Mouse (Mus musculus) spleen, postnatal 0 days (tissue): ENCODE data around the gene Rpl36-ps4. TPM values are rescaled to one million over a fixed set of nuclear protein-coding genes. Genes with fewer than 3 reads are reported as not detected.

Source experiments
- polyA plus RNA-seq: library from polyadenylated mRNA; unstranded; fragments of >200 nt; fragmentation: Nextera tagmentation; extraction: Ambion mirVana; gene quantifications from 2 replicates; pipeline ENCODE4 v1.2.1, GENCODE M21; 2015

The Rpl36-ps4 gene
- not detected in 2 replicates for polyA plus RNA-seq

GRCm38 (mm10) chr17:87920677-87921076 is at the start of gene Rpl36-ps4:
Gene Rpl36-ps4 (plus strand): TSS chr17:87920977.

Other genes starting within 250 kb of the Rpl36-ps4 start
- 36.1 and 37.1 TPM in 2 replicates for gene Msh2, start 248.6 kb upstream of the Rpl36-ps4 start, polyA plus RNA-seq
- 0.79 and 1.2 TPM in 2 replicates for gene Kcnk12, start 123.0 kb upstream of the Rpl36-ps4 start, polyA plus RNA-seq
- 26.9 and 29.0 TPM in 2 replicates for gene Msh6, start 54.1 kb downstream of the Rpl36-ps4 start, polyA plus RNA-seq
- gene Fbxo11, start 144.3 kb downstream of the Rpl36-ps4 start, polyA plus RNA-seq = 6.3 and 9.1 TPM in 2 replicates